Mouse (Mus musculus) embryonic facial prominence, embryonic 15.5 days (tissue): ENCODE measurements around the gene Il17a. TPM values are rescaled to one million over a fixed set of nuclear protein-coding genes. Genes with fewer than 3 reads are reported as not detected.
A peak's percentile ranks its signal among the peaks of the same experiment; 100 is the strongest.
"Not testable (repeated sequence)": the region's sequence is repeated elsewhere in the genome, so short reads cannot be mapped to it uniquely, and the experiment has no call there.

Experiments
- ATAC-seq: fragments of 200-750 bp; cut with Nextera tagmentation; 2 replicates; pipeline ENCODE4 v1.8.0; 2017; ENCODE audit warnings: low read depth, moderate TSS enrichment; ENCODE audit not compliant: insufficient number of reproducible peaks, low FRiP score, low TSS enrichment
- H3K27ac ChIP-seq: fragments of 300-500 bp; sonication (generic); replicated peaks from 2 replicates; pipeline ENCODE4 v1.5.1; 2015; ENCODE audit warnings: mild to moderate bottlenecking, inconsistent platforms
- H3K27me3 ChIP-seq: fragments of 300-500 bp; sonication (generic); 2 replicates; pipeline ENCODE4 v1.6.1; 2015; ENCODE audit warnings: inconsistent platforms
- H3K36me3 ChIP-seq: fragments of 300-500 bp; sonication (generic); 2 replicates; pipeline ENCODE4 v1.6.1; 2015; ENCODE audit warnings: mild to moderate bottlenecking, inconsistent platforms
- H3K4me1 ChIP-seq: fragments of 300-500 bp; sonication (generic); 2 replicates; pipeline ENCODE4 v1.6.1; 2015; ENCODE audit warnings: inconsistent platforms
- H3K4me2 ChIP-seq: fragments of 300-500 bp; sonication (generic); replicated peaks from 2 replicates; pipeline ENCODE4 v1.6.1; 2015; ENCODE audit warnings: mild to moderate bottlenecking, inconsistent platforms
- H3K4me3 ChIP-seq: fragments of 300-500 bp; sonication (generic); replicated peaks from 2 replicates; pipeline ENCODE4 v1.5.1; 2015; ENCODE audit warnings: mild to moderate bottlenecking, inconsistent platforms
- H3K9ac ChIP-seq: fragments of 300-500 bp; sonication (generic); 2 replicates; pipeline ENCODE4 v1.6.1; 2015; ENCODE audit warnings: inconsistent platforms
- H3K9me3 ChIP-seq: fragments of 300-500 bp; sonication (generic); replicated peaks from 2 replicates; pipeline ENCODE4 v1.6.1; 2016; ENCODE audit warnings: inconsistent platforms
- WGBS: fragments of 180-500 bp; shearing (Covaris S2); methylation state at CpG from one replicate; pipeline ENCODE4 v1.1.7; 2015; 5-methylcytosine and 5-hydroxymethylcytosine counted together
- microRNA counts: library from miRNA; unstranded; fragments of <30 nt; microRNA quantifications from one replicate; lab custom pipeline; 2016
- microRNA-seq: library from miRNA; unstranded; fragments of <30 nt; microRNA quantifications from one replicate; pipeline ENCODE4, GENCODE M21; 2016; ENCODE audit warnings: borderline number of aligned reads
- polyA plus RNA-seq: library from polyadenylated mRNA; unstranded; fragments of >200 nt; fragmentation: Nextera tagmentation; extraction: Ambion mirVana; gene quantifications from 2 replicates; pipeline ENCODE4 v1.2.1, GENCODE M21; 2015

The Il17a gene
- polyA plus RNA-seq, 1 experiment from 2014 or later, result not detected

DNA sequence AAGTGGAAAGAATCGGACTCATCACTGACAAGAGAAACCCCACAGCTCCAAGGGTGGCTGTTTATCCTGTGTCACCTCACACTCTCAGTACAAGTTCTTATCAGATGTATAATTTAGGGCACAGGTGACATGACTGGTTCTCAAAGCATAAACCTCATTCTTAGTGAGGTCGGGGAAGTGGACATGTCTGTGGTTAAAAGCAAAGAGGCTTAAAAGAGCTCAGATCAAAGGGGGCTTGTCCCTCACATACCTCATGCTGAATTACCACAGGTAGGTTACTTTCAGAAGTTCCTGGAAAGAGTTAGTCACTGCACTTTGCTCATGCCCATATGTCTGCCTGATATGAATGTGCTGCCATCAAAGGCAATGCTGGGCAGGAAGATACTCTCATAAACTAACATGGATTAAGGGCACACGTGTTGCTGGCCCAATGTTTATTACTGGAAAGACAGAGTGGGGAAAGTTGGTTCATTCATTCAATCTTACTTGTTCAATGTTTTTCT, 9.8 kb downstream of the Il17a start:
- no peak overlapping the region for H3K27ac ChIP-seq
- no peaks in the 10 kb centered on the region for H3K9me3 ChIP-seq
- H3K4me2 ChIP-seq, result no peak overlapping the region
- no peaks in the 10 kb centered on the region for H3K4me1 ChIP-seq
- H3K36me3 ChIP-seq, result no peaks in the 10 kb centered on the region
- no peak overlapping the region for H3K4me3 ChIP-seq
- H3K9ac ChIP-seq, result no peak overlapping the region
- no peaks in the 10 kb centered on the region for H3K27me3 ChIP-seq
- WGBS, result 59% methylated on average over 3 of the region's 3 CpGs
- ATAC-seq, result no peak

DNA sequence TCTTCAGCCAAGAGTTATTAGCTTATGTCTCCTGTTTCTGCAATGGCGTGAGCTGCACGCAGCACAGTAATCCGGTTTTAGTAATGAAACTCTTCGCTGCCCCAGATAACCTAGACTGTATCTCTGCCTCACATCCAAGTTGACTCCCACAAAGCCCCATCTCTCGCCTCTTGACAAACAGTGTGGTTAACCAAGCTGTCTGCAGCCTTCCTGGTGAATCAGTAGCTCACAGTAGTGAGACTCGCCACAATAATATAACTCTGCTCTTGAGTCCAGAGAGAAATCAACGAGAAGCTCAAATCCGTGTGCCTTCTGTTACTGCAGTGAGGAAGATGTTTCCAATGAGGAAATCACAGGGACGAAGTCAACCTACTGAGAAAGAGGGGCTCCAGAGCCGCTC, 23.7 kb downstream of the Il17a start:
- Histone ChIP-seq H3K27ac (no peak overlapping the region), H3K9ac (no peak overlapping the region), H3K27me3 (no peaks in the 10 kb centered on the region), H3K36me3 (no peaks in the 10 kb centered on the region), H3K4me3 (no peak overlapping the region), H3K4me1 (no peaks in the 10 kb centered on the region), H3K9me3 (no peaks in the 10 kb centered on the region), H3K4me2 (no peak overlapping the region)
- ATAC-seq, result no peak
- 77% methylated on average over 10 of the region's 10 CpGs for WGBS

DNA sequence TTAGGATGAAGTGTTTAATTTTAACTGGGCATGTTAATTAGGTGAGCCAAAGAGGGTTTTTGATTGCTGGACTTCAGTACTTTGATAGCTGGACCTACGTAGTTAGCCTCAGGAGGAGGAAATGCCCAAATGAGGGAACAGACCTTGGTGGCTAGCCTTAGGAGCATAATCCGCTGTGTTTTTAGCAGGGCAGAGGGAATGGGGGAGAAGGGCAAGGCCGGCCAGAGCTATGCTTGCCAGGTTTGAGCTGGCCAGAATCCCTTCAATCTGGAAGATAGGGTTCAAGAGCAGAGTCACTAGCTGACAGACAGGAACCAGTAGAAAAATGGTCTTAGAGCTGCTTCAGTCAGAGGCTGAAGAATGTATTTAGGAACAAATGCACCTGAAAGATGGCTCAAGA, 26.9 kb downstream of the Il17a start:
- H3K9ac ChIP-seq, result no peak overlapping the region
- H3K4me3 ChIP-seq, result no peak overlapping the region
- no peaks in the 10 kb centered on the region for H3K4me1 ChIP-seq
- no peaks in the 10 kb centered on the region for H3K27me3 ChIP-seq
- no peak overlapping the region for H3K27ac ChIP-seq
- H3K9me3 ChIP-seq, result no peaks in the 10 kb centered on the region
- H3K36me3 ChIP-seq, result no peaks in the 10 kb centered on the region
- no peak overlapping the region for H3K4me2 ChIP-seq
- no peak for ATAC-seq
- 82% methylated on average over 3 of the region's 3 CpGs for WGBS

DNA sequence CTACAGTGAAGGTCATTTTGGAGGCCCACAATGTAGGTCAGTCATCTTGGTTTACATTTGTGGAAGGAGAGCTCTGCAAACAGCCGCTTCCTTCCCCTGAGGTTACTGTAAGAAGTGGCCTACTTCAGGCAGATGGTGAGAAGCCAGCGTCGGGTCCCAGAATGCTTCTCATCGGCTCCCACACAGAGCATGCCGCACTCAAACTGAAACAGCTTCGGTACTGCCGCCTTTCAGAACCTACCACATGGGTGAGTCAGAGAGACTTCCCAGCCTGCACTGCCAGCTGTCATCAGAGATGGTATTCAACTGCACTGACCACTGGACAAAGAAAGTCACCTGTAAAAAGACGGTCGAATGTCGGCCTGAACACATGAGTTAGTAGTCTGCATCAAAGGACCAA, 29.1 kb downstream of the Il17a start:
- Histone ChIP-seq H3K9ac (no peak overlapping the region), H3K9me3 (no peaks in the 10 kb centered on the region), H3K27me3 (no peaks in the 10 kb centered on the region), H3K4me2 (no peak overlapping the region), H3K27ac (no peak overlapping the region), H3K36me3 (no peaks in the 10 kb centered on the region), H3K4me1 (no peaks in the 10 kb centered on the region), H3K4me3 (no peak overlapping the region)
- ATAC-seq, result no peak
- WGBS, result 83% methylated on average over 10 of the region's 10 CpGs

DNA sequence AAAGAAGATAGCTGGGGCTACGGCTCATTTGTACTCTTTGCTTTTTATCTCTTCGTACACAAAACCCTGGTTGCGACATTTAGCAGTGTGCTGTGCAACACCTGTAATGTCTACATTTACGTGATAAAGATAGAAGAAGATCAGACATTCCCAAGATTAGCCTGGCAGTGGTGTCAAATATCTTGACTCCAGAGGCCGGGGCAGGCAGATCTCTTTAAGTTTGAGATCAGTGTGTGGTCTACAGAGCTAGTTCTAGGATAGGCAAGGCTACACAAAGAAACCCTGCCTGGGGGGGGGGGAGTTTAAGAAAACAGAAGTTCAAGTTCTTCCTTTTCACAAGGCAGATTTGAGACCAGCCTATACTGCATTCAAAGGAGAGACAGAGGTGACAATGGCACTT, 29.6 kb downstream of the Il17a start:
- H3K9me3 ChIP-seq, result no peaks in the 10 kb centered on the region
- H3K27me3 ChIP-seq, result no peaks in the 10 kb centered on the region
- no peak overlapping the region for H3K4me3 ChIP-seq
- H3K4me1 ChIP-seq, result no peaks in the 10 kb centered on the region
- H3K36me3 ChIP-seq, result no peaks in the 10 kb centered on the region
- no peak for ATAC-seq
- no peak overlapping the region for H3K4me2 ChIP-seq
- H3K27ac ChIP-seq, result no peak overlapping the region
- no peak overlapping the region for H3K9ac ChIP-seq
- WGBS, result 76% methylated on average over 5 of the region's 5 CpGs

DNA sequence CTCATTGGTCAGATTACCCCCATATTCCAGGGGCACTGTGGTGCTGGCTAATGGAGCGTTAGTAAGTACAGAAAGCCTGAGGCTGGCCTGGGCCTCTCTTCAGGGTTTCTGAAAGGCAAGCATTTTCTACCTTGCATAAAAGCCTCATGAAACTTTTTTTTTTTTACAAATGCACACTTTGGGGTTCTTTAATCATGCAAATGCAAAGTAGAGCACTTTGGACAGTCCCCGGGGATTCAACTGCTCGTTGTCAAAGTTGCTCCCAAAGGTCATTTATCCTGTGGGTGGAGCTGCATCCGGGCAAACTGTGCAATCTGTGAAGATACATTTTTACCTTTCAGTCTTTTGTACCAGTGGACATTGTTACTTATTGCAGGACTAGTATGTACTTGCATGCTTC, 30.7 kb downstream of the Il17a start:
- Histone ChIP-seq H3K36me3 (no peaks in the 10 kb centered on the region), H3K4me3 (no peak overlapping the region), H3K27me3 (no peaks in the 10 kb centered on the region), H3K4me1 (no peaks in the 10 kb centered on the region), H3K9ac (no peak overlapping the region), H3K4me2 (no peak overlapping the region), H3K27ac (no peak overlapping the region), H3K9me3 (no peaks in the 10 kb centered on the region)
- WGBS, result 62% methylated on average over 4 of the region's 4 CpGs
- ATAC-seq, result no peak

DNA sequence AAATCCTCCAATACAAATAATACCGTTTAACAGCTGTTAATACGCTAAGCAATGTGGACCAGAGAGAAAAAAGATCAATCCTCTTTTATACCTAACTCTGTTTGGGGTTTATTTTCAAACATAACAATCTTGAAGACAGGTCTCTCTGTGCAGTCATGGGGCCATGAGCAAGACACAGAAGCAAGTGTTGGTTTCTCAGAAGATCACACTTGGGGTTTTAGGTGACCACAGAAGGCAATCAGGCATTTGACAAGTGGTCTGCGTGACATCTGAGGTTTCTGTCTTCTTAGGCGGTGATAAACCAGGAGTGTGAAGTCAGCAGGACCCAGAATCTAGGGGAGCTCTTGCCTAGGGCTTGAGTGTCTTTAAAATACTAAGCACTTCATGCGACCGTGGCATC, 35.8 kb downstream of the Il17a start:
- Histone ChIP-seq H3K4me1 (no peaks in the 10 kb centered on the region), H3K36me3 (no peaks in the 10 kb centered on the region), H3K4me2 (no peak overlapping the region), H3K27me3 (no peaks in the 10 kb centered on the region), H3K27ac (no peak overlapping the region), H3K9me3 (no peaks in the 10 kb centered on the region), H3K4me3 (no peak overlapping the region), H3K9ac (no peak overlapping the region)
- WGBS, result 79% methylated on average over 6 of the region's 6 CpGs
- no peak for ATAC-seq

DNA sequence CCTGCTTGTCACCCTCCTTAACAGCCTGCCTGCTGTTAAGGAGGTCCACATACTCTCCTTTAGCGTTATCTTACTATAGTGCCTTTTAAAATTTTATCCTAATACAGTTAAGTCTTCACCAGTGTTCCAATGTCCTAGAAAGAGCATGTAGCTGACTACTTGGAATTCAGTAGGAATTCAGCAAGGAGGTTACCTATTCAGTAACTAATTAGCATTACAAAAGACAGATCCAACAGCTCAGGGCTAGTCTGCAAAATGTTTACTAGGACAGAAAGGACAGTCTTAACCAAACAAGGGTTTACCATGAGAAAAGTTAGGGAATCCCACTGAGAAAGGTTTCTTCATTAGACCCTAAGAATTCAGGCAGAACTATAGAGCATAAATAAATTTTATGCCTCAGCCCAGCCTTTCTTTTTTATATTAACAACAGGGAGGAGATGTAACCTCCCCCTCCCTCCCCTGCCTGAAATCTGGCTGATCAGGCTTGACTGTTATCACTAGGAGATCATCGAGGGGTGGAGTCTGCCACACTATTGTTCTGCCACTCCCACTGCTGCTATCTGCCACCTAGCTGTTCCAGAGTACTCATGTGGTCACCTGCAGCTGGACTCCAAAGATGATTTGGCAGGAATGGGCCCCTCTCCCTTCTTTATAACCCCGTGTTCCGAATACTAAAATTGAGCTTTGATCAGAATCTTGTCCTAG, 43.5 kb downstream of the Il17a start:
- not testable (repeated sequence) for H3K4me3 ChIP-seq, H3K4me1 ChIP-seq, H3K36me3 ChIP-seq, H3K9ac ChIP-seq, H3K27me3 ChIP-seq, H3K9me3 ChIP-seq, H3K4me2 ChIP-seq, H3K27ac ChIP-seq, ATAC-seq
- 85% methylated on average over 4 of the region's 4 CpGs for WGBS

DNA sequence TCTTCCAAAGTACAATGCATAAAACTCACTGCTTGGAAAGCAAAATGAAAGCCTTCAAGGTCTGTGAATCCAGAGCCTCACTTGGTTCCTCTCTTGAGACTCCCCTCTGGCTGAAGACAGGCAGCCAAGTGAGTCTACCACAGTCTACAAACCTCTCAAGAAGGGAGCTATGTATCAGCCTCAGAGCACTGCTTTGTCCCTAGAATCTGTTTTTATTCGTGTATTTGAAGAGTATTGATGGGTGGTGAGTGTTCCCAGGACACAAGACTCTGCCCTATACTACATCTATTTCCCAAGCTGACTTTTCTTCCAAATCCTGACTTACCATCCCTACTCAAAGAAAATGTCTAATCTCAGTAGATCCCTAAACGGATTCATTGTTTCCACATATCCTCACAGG, 47.7 kb downstream of the Il17a start:
- WGBS, result 78% methylated on average over 2 of the region's 2 CpGs
- ATAC-seq, result no peak
- H3K4me1 ChIP-seq, result no peaks in the 10 kb centered on the region
- H3K4me2 ChIP-seq, result no peak overlapping the region
- no peaks in the 10 kb centered on the region for H3K27me3 ChIP-seq
- no peaks in the 10 kb centered on the region for H3K36me3 ChIP-seq
- no peaks in the 10 kb centered on the region for H3K9me3 ChIP-seq
- no peak overlapping the region for H3K9ac ChIP-seq
- no peak overlapping the region for H3K4me3 ChIP-seq
- no peak overlapping the region for H3K27ac ChIP-seq

MicroRNA genes within 50 kb of the gene (microRNA counts, 519-probe panel; counts per million panel counts)
- 3,741 counts per million, percentile 87 among the panel's probes with 10 or more counts for microRNA mmu-miR-133b (lab: Ali Mortazavi, UCI)

Small RNA genes within 50 kb of the gene (microRNA-seq; reads per million reads assigned to microRNA genes)
- gene Mir133b, result 78.3 reads per million, percentile 51 among the genes with 10 or more reads in this experiment

Other genes with a start within 250 kb of the Il17a start
- 0.03 and 0.09 TPM in 2 replicates for gene Pkhd1, start 112.8 kb upstream of the Il17a start, polyA plus RNA-seq
- gene Il17f, start 59.7 kb downstream of the Il17a start, polyA plus RNA-seq, result not detected in 2 replicates
- gene Mcm3, start 89.4 kb downstream of the Il17a start, polyA plus RNA-seq, result 113 and 119 TPM in 2 replicates
- 5.4 and 5.8 TPM in 2 replicates for gene Paqr8, start 159.7 kb downstream of the Il17a start, polyA plus RNA-seq
- 9.6 and 17.9 TPM in 2 replicates for gene Efhc1, start 220.7 kb downstream of the Il17a start, polyA plus RNA-seq